Mouse (Mus musculus) left cerebral cortex, adult 9 months (tissue): ENCODE results near the gene Ahdc1.

ENCODE experiments used
- DNase-seq, 2 experiments: peaks; one replicate each; pipeline ENCODE4 v3.0.0; 2022; ENCODE audit warnings: low spot score in 2 of 2

Gene Ahdc1

DNA sequence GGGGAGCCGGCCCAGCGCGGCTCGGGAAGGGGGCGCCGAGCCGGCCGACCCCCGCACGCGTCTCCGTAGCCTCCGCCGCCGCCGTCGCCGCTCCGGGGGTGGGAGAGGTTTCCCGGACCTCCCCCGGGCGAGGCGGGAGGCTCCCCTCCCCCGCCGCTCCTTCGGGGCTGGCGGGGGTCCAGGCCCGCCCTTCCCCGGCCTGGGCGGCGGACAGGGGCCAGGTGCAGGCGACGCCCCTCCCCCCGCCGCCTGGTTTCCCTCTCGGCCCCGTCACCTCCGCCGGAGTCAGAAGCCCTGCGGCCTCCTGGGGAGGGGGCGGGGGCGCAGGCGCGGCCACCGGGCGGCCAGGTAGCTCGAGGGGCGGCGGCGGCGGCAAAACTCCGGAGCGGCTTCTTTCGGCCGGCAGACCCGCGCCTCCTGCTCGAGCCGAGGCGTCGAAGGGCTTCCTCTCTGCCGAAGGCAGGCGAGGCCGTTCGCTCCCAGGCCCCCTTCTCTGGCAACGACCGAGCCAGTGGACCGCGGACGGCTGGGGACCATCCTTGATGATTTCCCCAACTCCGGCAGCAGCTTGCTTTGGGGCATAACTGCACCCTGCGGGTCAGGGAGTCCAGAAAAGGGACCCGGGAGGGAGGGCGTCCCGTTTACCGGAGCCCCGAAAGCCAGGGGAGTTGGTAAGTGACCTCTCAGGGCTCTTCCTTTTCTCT, 28.2 kb downstream of the Ahdc1 start:
- no peak for DNase-seq

DNA sequence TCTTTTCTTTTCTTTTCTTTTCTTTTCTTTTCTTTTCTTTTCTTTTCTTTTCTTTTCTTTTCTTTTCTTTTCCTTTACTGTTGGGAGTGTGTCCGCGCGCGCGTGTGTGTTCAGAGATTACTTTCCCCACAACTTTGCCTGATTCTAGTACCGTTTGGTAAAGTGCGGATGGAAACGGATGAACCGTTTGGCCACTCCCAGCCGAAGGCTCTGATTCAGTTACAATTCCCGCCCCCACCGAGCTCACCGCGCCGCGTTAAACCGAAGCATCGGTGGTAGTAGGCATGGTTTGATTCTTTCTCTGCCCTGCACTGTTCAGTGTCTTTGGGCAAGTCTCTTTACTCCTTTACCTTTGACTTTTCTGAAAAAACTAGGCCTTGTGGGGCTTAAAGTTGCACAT, 28.8 kb downstream of the Ahdc1 start:
- no peak for DNase-seq

GRCm38 (mm10) chr4:133040241-133040904, 29.3 kb downstream of the Ahdc1 start:
- no peak for DNase-seq

DNA sequence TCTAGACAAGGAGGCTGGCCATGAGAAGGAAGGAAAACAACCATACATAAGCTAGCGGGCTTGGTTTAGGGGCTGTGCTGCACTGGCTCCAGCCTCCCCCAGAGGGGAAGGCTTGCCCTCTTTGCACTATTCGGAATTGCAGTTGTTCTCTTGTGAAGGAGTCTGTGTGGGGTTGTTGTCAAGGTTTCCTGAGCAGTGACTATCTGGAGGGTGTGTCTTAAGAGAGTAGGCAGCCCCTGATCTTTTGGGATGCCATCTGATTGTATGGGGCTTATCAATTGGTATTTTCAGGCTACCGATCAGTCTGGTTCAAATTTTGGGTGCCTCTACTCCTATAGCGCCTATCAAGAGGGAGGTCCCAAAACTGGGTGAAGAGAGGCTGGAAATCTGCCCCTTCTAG, 31.2 kb downstream of the Ahdc1 start:
- no peak for DNase-seq

DNA sequence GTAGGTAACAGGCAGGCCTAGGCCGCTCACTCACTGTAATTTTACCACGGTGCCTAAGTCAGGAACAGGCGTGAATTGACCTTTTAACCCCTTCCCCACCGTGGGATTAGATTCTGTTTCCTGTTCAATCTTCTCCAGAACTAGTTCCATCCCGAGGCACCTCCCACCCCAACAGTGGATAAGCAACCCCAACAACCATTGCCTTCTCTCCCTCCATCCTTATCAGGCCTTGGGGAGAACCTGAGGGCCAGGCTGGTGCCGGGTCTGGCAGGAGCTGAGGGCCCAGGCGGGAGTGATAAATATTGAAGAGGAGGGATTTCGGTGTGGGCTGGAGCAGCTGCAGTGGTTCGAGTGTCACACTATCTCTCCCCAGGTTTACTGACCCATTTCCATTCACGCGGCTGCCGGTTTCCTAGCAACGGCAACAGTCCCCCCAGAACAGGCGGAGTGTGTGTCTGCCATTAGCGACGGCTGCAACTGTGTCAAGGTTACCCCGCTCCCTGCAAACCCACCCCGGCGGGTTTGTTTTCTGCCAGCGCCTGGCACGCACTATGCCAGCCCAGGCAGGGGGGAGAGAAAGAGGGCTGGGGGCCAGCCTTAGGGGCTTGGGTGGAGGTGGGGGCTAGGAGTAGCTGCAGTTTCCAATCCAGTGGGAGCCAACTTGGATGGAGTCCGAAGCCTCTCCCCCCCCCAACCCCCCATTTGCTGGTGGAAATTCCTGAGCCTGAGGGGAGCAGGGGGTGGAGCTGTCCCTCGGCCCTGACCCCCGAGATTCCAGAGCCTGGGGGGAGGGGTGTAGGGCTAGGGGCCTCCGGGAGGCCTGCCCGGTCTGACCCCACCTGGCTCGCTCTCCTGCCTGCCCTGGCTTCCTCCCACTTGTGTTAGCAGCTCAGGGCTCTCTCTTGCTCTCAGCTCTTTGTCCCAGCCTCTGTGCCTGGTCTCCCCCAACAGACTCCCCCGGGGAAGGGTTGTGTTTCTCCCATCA, 31.9 kb downstream of the Ahdc1 start:
- DNase-seq = no peak

DNA sequence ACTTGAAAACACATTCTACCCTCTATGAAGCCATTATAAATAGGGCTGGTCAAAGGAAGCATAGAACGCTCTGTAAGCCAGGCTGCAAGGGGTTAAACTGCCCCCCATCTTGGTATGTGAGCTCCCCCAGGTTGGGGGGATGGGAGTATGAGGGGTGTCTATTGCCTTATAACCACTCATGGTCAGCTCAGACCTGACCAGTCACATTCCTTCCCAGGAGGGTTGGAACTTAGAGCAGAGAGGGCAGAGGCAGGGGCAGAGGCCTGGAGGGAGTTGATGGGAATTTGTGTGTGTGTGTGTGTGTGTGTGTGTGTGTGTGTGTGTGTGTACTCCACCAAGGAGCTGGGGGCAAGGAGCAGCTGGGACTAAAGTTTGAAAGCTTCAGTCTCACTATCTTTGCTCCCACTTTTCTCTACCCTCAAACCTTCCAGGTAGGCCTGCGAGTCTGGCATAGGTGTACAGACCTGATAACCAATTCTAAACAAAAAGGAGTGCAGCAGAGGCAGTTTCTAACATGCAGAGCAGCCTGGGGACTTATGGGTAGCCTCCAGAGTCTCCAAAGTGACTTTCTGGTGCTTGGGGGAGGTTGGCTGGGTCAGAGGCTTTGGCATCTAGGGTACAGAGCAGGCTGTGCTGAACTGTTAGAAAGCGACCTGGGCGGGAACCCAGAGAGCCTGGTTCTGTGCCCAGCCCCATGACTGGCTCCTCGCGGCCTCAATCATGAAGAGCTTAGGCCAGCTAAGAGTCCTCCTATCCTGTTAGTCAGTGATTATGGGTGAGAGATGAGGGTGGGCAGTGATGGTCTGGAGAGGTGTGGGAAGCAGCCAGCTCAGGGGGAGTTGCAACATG, 33.0 kb downstream of the Ahdc1 start:
- DNase-seq = no peak

- DNase-seq = no peak
These were observed 33.6 kb downstream of the Ahdc1 start for GRCm38 (mm10) chr4:133044647-133045094.

DNA sequence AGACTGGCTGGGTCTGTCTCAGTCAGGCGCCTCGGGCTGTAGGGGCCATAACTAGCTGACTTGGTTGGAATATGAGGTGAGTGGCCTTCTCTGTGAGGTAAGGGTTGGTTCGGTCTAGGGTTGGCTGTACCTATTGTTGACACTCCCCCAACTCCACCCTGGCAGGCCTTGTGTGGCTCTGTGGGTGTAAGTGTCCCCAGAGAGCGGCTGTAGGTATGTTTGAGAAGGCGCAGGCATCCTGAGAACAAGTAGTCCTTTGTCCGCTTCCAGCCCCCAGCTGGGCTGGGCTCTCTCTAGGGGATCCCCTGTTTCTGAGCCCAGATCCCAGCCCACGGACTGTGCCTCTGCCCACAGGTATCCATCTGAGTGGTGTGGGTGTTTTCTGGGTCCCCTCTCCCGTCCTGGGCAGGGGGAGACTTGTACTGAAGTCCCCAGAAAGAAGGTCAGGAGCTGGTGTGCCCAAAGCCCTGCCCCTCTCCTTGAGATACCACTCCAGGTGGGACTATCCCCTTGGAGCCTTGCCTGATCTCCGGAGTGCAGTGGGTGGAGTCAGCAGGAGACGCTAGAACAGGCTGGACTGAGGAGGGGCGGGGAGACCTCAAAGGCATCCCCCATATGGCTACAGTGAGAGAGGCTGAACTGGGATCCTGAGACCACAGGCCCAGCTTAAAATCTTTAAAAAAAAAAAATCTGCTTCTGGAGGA, 34.9 kb downstream of the Ahdc1 start:
- DNase-seq = no peak

DNA sequence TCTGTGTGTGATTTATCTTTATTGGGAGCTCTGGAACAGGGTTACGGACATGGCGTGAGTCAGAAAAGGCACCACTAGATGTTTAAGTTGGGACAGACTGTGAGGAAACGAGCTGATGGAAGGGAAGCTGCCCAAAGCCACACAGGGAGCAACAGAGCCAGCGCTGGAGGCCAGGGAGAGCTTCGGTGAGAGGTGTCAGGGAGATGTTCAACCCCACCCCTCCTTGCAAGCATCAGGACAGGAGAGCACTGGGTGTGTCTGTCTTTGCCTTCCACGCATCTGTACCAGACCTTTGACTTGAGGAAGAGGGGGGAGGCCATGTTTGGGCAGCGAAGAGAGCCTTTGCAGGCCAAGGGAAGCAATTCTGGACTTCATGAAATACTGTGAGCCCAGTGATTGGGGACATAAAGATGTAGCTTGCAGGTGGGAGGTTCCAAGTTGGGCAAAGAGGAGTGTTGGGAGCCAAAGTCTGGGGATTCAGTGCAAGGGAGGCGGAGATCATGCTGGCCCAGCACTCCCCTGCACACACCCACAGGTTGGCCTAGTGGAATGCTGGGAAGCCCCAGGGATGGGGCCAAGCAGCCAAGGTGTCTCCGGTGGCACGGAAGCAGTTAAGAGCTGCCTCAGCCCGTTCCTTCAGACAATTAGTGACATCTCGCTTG, 35.8 kb downstream of the Ahdc1 start:
- DNase-seq = no peak

GRCm38 (mm10) chr4:133047353-133048105, 36.5 kb downstream of the Ahdc1 start:
- no peak for DNase-seq

DNA sequence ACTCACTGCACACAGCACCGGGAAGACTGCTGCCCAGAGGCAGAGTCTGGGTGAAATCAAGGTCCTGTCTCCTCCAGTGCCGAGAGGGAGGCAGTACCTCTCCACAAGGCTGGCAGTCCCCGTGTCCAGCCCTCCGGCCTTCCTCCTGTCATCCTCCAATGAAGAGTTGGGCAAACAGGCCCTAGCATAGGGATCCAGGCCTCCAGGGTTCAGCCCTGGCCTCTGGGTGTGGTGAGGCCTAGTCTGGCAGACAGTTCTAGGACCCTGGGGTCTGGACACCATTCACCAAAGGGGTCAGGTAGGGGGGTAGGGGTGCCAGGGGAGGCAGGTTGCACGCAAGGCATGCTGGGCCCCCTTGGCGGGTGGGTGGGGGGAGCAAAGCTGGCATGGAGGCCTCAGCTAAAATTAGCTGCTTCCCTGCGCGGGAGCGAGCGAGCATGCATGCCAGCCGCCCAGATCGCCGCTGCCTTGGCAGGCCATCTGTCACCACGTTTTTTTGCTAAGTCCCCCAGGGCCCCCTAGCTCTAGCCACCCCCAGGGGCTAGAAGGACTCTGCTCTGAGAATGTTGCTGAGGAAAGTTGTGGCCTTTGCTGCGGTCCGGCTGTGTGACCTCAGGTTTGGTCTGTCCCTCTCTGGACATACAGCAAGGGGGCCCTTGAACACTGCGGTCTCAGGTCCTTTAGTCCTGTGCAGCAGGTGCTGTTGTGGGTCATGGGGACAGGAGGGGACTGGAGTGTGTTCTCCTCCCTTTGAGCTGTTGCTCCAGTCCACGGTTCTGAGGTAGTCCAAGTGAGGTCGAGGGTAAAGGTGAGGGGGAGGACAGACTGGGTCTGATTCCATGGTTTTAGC, 38.2 kb downstream of the Ahdc1 start:
- DNase-seq = no peak

GRCm38 (mm10) chr4:133050196-133050836, 39.3 kb downstream of the Ahdc1 start:
- no peak for DNase-seq

- DNase-seq = no peak
These were observed 39.9 kb downstream of the Ahdc1 start for GRCm38 (mm10) chr4:133050837-133051549.

GRCm38 (mm10) chr4:133051550-133051865, 40.4 kb downstream of the Ahdc1 start:
- DNase-seq = no peak

GRCm38 (mm10) chr4:133052029-133052745, 41.1 kb downstream of the Ahdc1 start:
- no peak for DNase-seq

DNA sequence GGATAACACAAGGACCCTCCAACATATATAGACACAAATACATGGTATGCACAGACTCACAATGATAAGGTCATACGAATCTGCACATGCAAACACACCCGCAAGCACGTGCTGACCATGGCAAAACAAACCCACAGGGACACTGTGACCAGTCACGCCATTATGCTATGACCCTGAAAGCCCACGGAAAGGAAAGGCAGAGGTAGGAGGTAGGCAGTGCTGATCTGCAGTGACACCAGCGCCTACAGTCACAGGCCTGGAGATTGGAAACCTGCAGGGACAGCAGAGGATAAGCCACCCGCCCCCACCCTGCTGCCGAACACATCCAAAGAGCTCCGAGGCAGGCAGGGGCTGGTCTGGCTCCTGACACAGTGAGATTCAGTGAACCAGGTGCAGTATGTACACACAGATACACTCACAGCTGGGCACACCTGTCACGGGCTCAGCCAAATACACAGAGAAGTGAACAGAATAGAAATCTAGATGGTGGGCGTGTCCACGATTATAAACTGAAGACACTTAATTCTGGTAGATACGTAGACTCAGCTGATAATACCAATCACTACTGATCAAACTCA, 42.0 kb downstream of the Ahdc1 start:
- DNase-seq = no peak
